In the genomic region with DNA sequence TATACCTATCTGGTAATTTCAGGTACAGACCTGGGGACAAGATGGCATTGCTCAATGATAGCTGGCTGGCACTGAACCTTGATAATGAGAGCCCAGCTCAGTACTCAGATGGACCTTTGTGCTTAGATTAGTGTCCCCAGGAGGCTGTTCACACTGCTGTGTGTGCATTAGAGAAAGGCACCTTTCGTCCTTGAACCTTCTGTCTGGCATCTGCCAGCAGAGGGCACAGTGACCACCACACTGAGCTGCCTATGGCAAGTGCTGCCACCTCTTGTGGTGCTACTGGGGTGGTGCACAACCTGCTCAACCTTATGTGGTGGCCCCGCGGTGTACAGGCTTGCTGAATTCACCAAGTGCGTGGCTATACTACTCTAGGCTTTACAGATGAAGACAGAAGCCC, we compare ENCODE assay signal across 9 mouse cellular contexts. TPM values are rescaled to one million over a fixed set of nuclear protein-coding genes. Genes with fewer than 3 reads are reported as not detected.
DNase-seq lines count a peak whose midpoint lies in the region; ATAC-seq and TF ChIP-seq lines count a peak whose summit lies in the region.
"Had no signal": no experiment of that assay in that cellular context is flagged by ENCODE, and none has a peak within 500 bp of the region (broad histone marks: within the 10 kb centered on the region; RNA-seq: fewer than 3 reads in every experiment).

No protein-coding gene starts in this region.

- H3K27me3 ChIP-seq in hindbrain, embryonic 16.5 days (replicated peaks; ENCODE audit: control insufficient read depth, insufficient read depth, low read length): no peaks in the 10 kb centered on the region
- H3K27me3 ChIP-seq in hindbrain, embryonic 12.5 days: no peaks in the 10 kb centered on the region
- H3K27me3 ChIP-seq: embryonic facial prominence, embryonic 15.5 days had no signal

- WGBS in hindbrain, embryonic 16.5 days: 76% methylated on average over 4 of the region's 4 CpGs
- 77% methylated on average over 4 of the region's 4 CpGs for WGBS in hindbrain, embryonic 12.5 days

- TF ChIP-seq CTCF in cortical plate, adult 2 months (IDR thresholded peaks at IDR 0.05; ENCODE audit: extremely low read depth, insufficient read depth, low read length): peak; percentile 66

- H3K4me2 ChIP-seq in hindbrain, embryonic 16.5 days (ENCODE audit: low read length): no peak overlapping the region
- H3K4me2 ChIP-seq in hindbrain, embryonic 12.5 days (replicated peaks): no peak overlapping the region
- H3K4me2 ChIP-seq: embryonic facial prominence, embryonic 15.5 days had no signal

- no peak for TF ChIP-seq POLR2A in cortical plate, adult 2 months (IDR thresholded peaks at IDR 0.05; ENCODE audit: extremely low read depth, insufficient read depth, low read length)

- no peak overlapping the region for H3K9ac ChIP-seq in hindbrain, embryonic 16.5 days (ENCODE audit: low read depth, low read length)
- H3K9ac ChIP-seq in hindbrain, embryonic 12.5 days: no peak overlapping the region
- H3K9ac ChIP-seq: embryonic facial prominence, embryonic 15.5 days had no signal

- H3K27ac ChIP-seq in hindbrain, embryonic 16.5 days (ENCODE audit: low read depth, low read length): no peak overlapping the region
- no peak overlapping the region for H3K27ac ChIP-seq in hindbrain, embryonic 12.5 days
- no peak overlapping the region for H3K27ac ChIP-seq in cortical plate, adult 2 months (ENCODE audit: insufficient read depth, low read length)
- H3K27ac ChIP-seq: embryonic facial prominence, embryonic 15.5 days had no signal

- peaks cover 3% of the 10 kb centered on the region; the same call in 1 of the 2 replicates for H3K4me1 ChIP-seq in hindbrain, embryonic 16.5 days (ENCODE audit: control insufficient read depth, insufficient read depth, low read depth, low read length)
- H3K4me1 ChIP-seq in hindbrain, embryonic 12.5 days: no peaks in the 10 kb centered on the region
- 0 out of 2 replicates have a peak, but pooled peaks cover under 1% of the 10 kb centered on the region for H3K4me1 ChIP-seq in cortical plate, adult 2 months (ENCODE audit: control insufficient read depth, insufficient read depth, low read length)
- H3K4me1 ChIP-seq: embryonic facial prominence, embryonic 15.5 days had no signal

- ATAC-seq in hindbrain, embryonic 16.5 days: peak; percentile 6; the same call in 1 of the 2 replicates
- ATAC-seq in hindbrain, embryonic 12.5 days (ENCODE audit: low FRiP score): no peak
- ATAC-seq in CD4-positive, CD25-positive, alpha-beta regulatory T cell, adult 4 months: peak; percentile 36
- peak; percentile 47; the same call in 1 of the 2 replicates for ATAC-seq in neutrophil, adult 5-6 weeks (ENCODE audit: extremely low read depth, insufficient number of reproducible peaks, low FRiP score, poor library complexity, severe bottlenecking)
- ATAC-seq in frontal cortex, adult (ENCODE audit: low TSS enrichment): no peak

- DNase-seq in frontal cortex, postnatal 36 days (ENCODE audit: low spot score in 2 of 2): no peak
- no peak for DNase-seq in heart, adult 11 months

- H3K36me3 ChIP-seq in hindbrain, embryonic 16.5 days (ENCODE audit: control insufficient read depth, insufficient read depth, low read length): peaks cover 54% of the 10 kb centered on the region
- peaks cover 85% of the 10 kb centered on the region for H3K36me3 ChIP-seq in hindbrain, embryonic 12.5 days

- no peak overlapping the region for H3K4me3 ChIP-seq in hindbrain, embryonic 16.5 days (ENCODE audit: low read length)
- no peak overlapping the region for H3K4me3 ChIP-seq in hindbrain, embryonic 12.5 days
- H3K4me3 ChIP-seq in cortical plate, adult 2 months (ENCODE audit: insufficient read depth, low read length): no peak overlapping the region
- H3K4me3 ChIP-seq: embryonic facial prominence, embryonic 15.5 days had no signal

- H3K9me3 ChIP-seq in hindbrain, embryonic 16.5 days (ENCODE audit: control insufficient read depth, low read length): no peaks in the 10 kb centered on the region
- no peaks in the 10 kb centered on the region for H3K9me3 ChIP-seq in hindbrain, embryonic 12.5 days (replicated peaks)
- H3K9me3 ChIP-seq: embryonic facial prominence, embryonic 15.5 days had no signal

RNA-seq across cellular contexts. Expression of a gene that starts 14.8 kb away (rescaled TPM):
- polyA plus RNA-seq in hindbrain, embryonic 16.5 days (2015; fragmentation: Nextera tagmentation; extraction: Ambion mirVana): 7.9 and 9.9 TPM in 2 replicates
- 9.2 and 10.4 TPM in 2 replicates for polyA plus RNA-seq in hindbrain, embryonic 12.5 days (2016; fragmentation: Nextera tagmentation; extraction: Ambion mirVana)
- under 1 TPM in 1 of 2 experiments, not detected in 1; 0.20 TPM for polyA plus RNA-seq in CD4-positive, CD25-positive, alpha-beta regulatory T cell, adult 4 months (2017; shearing (Covaris generic))
- 1.8 and 1.9 TPM in 2 replicates for polyA plus RNA-seq in cortical plate, adult 2 months (2012; rRNA removed)
- total RNA-seq in neutrophil, adult 5-6 weeks (2017): not detected in 2 replicates

RNA-seq across cellular contexts. Expression of a gene that starts 20.4 kb away (rescaled TPM):
- 132 and 138 TPM in 2 replicates for polyA plus RNA-seq in hindbrain, embryonic 16.5 days (2015; fragmentation: Nextera tagmentation; extraction: Ambion mirVana)
- 101 and 102 TPM in 2 replicates for polyA plus RNA-seq in hindbrain, embryonic 12.5 days (2016; fragmentation: Nextera tagmentation; extraction: Ambion mirVana)
- polyA plus RNA-seq in CD4-positive, CD25-positive, alpha-beta regulatory T cell, adult 4 months (2017; shearing (Covaris generic)): 10 to 100 TPM; 56.6 to 76.0 TPM
- 263 and 268 TPM in 2 replicates for polyA plus RNA-seq in cortical plate, adult 2 months (2012; rRNA removed)
- total RNA-seq in neutrophil, adult 5-6 weeks (2017): 50.3 and 54.0 TPM in 2 replicates

RNA-seq across cellular contexts. Expression of a gene that starts 24.4 kb away (rescaled TPM):
- polyA plus RNA-seq in hindbrain, embryonic 16.5 days (2015; fragmentation: Nextera tagmentation; extraction: Ambion mirVana): 5.7 and 7.4 TPM in 2 replicates
- polyA plus RNA-seq in hindbrain, embryonic 12.5 days (2016; fragmentation: Nextera tagmentation; extraction: Ambion mirVana): 1.0 and 1.7 TPM in 2 replicates
- polyA plus RNA-seq in CD4-positive, CD25-positive, alpha-beta regulatory T cell, adult 4 months (2017; shearing (Covaris generic)): 1 to 10 TPM; 4.8 to 4.9 TPM
- polyA plus RNA-seq in cortical plate, adult 2 months (2012; rRNA removed): 38.9 and 42.5 TPM in 2 replicates
- total RNA-seq in neutrophil, adult 5-6 weeks (2017): 0.35 and 0.49 TPM in 2 replicates

RNA-seq across cellular contexts. Expression of a gene that starts 47.8 kb away (rescaled TPM):
- polyA plus RNA-seq in hindbrain, embryonic 16.5 days (2015; fragmentation: Nextera tagmentation; extraction: Ambion mirVana): 57.4 and 58.3 TPM in 2 replicates
- 24.0 and 27.3 TPM in 2 replicates for polyA plus RNA-seq in hindbrain, embryonic 12.5 days (2016; fragmentation: Nextera tagmentation; extraction: Ambion mirVana)
- not detected for polyA plus RNA-seq in CD4-positive, CD25-positive, alpha-beta regulatory T cell, adult 4 months (2017; shearing (Covaris generic))
- polyA plus RNA-seq in cortical plate, adult 2 months (2012; rRNA removed): 60.2 and 64.8 TPM in 2 replicates
- total RNA-seq in neutrophil, adult 5-6 weeks (2017): 0.12 TPM in 1 of 2 replicates, not detected in the other

RNA-seq across cellular contexts. Expression of a gene that starts 54.9 kb away (rescaled TPM):
- polyA plus RNA-seq in hindbrain, embryonic 16.5 days (2015; fragmentation: Nextera tagmentation; extraction: Ambion mirVana): 6.9 and 8.9 TPM in 2 replicates
- 7.9 and 9.5 TPM in 2 replicates for polyA plus RNA-seq in hindbrain, embryonic 12.5 days (2016; fragmentation: Nextera tagmentation; extraction: Ambion mirVana)
- polyA plus RNA-seq in CD4-positive, CD25-positive, alpha-beta regulatory T cell, adult 4 months (2017; shearing (Covaris generic)): under 1 TPM; 0.60 to 0.91 TPM
- 3.3 and 4.0 TPM in 2 replicates for polyA plus RNA-seq in cortical plate, adult 2 months (2012; rRNA removed)
- not detected in 2 replicates for total RNA-seq in neutrophil, adult 5-6 weeks (2017)

Comparison
In these comparisons a context has a peak if more than half of its experiments do, and no peak if none do; other contexts are left out.
1. ATAC-seq: peak in hindbrain, embryonic 16.5 days (single experiment), CD4-positive, CD25-positive, alpha-beta regulatory T cell, adult 4 months (single experiment) and neutrophil, adult 5-6 weeks (single experiment); none in hindbrain, embryonic 12.5 days (single experiment) and frontal cortex, adult (single experiment).